Mouse (Mus musculus): ENCODE measurements around the gene Trmt1.

GRCm38 (mm10) chr8:84707267-84707883 is 21.3 kb downstream of the Trmt1 start:
- TF ChIP-seq POLR2A (IDR thresholded peaks at IDR 0.05; ENCODE audit: extremely low read depth, insufficient read depth, low read length) (no peak), CTCF (IDR thresholded peaks at IDR 0.05; ENCODE audit: extremely low read depth, insufficient read depth, low read length) (no peak)
